Mouse (Mus musculus) bone marrow, adult 2 months (tissue): ENCODE results near the gene Fam214a. TPM values are rescaled to one million over a fixed set of nuclear protein-coding genes. Genes with fewer than 3 reads are reported as not detected.

Source experiments
- H3K27ac ChIP-seq: fragments of 200-500 bp; 2 replicates; pipeline ENCODE4 v1.5.1; 2012; ENCODE audit warnings: low read depth, mild to moderate bottlenecking, control low read depth, inconsistent platforms, low read length; ENCODE audit not compliant: control insufficient read depth, poor library complexity, insufficient read depth
- H3K4me1 ChIP-seq: fragments of 200-500 bp; 2 replicates; pipeline ENCODE4 v1.6.1; 2011; ENCODE audit warnings: low read length; ENCODE audit not compliant: control insufficient read depth, insufficient read depth
- H3K4me3 ChIP-seq: fragments of 200-500 bp; replicated peaks from 2 replicates; pipeline ENCODE3; 2011; ENCODE audit warnings: mild to moderate bottlenecking, low read depth, low read length, control low read depth; ENCODE audit not compliant: control insufficient read depth
- CTCF ChIP-seq: fragments of 200-500 bp; IDR thresholded peaks from 2 replicates; pipeline ENCODE4 v1.5.1; 2011; ENCODE audit warnings: low read length, control low read depth; ENCODE audit not compliant: control insufficient read depth, insufficient read depth
- POLR2A ChIP-seq: fragments of 200-500 bp; IDR thresholded peaks from 2 replicates; pipeline ENCODE4 v1.6.1; 2011; ENCODE audit warnings: low read depth, mild to moderate bottlenecking, control low read depth, low read length, borderline replicate concordance; ENCODE audit not compliant: control insufficient read depth
- WGBS: fragments of 180-500 bp; shearing (Covaris S2); methylation state at CpG from one replicate; pipeline ENCODE4 v1.1.7; 2018; 5-methylcytosine and 5-hydroxymethylcytosine counted together
- polyA plus RNA-seq: library from polyadenylated mRNA; stranded (reverse); fragments of >200 nt; gene quantifications from 2 replicates; pipeline ENCODE4 v1.2.4, GENCODE M21; 2011; ENCODE audit warnings: low replicate concordance; ENCODE audit not compliant: missing spikeins, insufficient read depth, insufficient read length

Gene Fam214a
- polyA plus RNA-seq, 1 experiment = 25.2 TPM

- TF ChIP-seq CTCF (0 out of 2 replicates have a peak, but pooled peaks have one; percentile 3), POLR2A (peak; percentile 44; the same call in 1 of the 2 replicates)
- Histone ChIP-seq H3K27ac (peak overlapping the region; percentile 97), H3K4me1 (no peaks in the 10 kb centered on the region; the same call in 1 of the 2 replicates), H3K4me3 (peak overlapping the region; percentile 79)
- WGBS = under 1% methylated on average over 87 of the region's 92 CpGs
Measured at GRCm38 (mm10) chr9:75071029-75071705, 118.5 kb downstream of the Fam214a start.

GRCm38 (mm10) chr9:75071706-75072192, 119.1 kb downstream of the Fam214a start:
- Histone ChIP-seq H3K4me1 (no peaks in the 10 kb centered on the region; the same call in 1 of the 2 replicates), H3K4me3 (peak overlapping the region; percentile 74), H3K27ac (peak overlapping the region; percentile 93)
- under 1% methylated on average over 29 of the region's 29 CpGs for WGBS
- TF ChIP-seq CTCF (no peak), POLR2A (no peak; the same call in 1 of the 2 replicates)

GRCm38 (mm10) chr9:75072361-75072760, 119.7 kb downstream of the Fam214a start:
- no peaks in the 10 kb centered on the region; the same call in 1 of the 2 replicates for H3K4me1 ChIP-seq
- no peak for TF ChIP-seq POLR2A
- no peak for TF ChIP-seq CTCF
- WGBS = 15% methylated on average over 3 of the region's 3 CpGs
- no peak overlapping the region for H3K4me3 ChIP-seq
- no peak overlapping the region for H3K27ac ChIP-seq

- no peaks in the 10 kb centered on the region for H3K4me1 ChIP-seq
- no peak overlapping the region for H3K4me3 ChIP-seq
- TF ChIP-seq CTCF (no peak), POLR2A (no peak)
- H3K27ac ChIP-seq = no peak overlapping the region
Measured at GRCm38 (mm10) chr9:75077191-75077590, 124.5 kb downstream of the Fam214a start.

Other genes with a start within 250 kb of the Fam214a start
- gene Onecut1, start 91.0 kb upstream of the Fam214a start, polyA plus RNA-seq = not detected in 2 replicates
- gene Arpp19, start 84.7 kb downstream of the Fam214a start, polyA plus RNA-seq = 144 and 189 TPM in 2 replicates
- gene Myo5a, start 118.1 kb downstream of the Fam214a start, polyA plus RNA-seq = 9.8 and 16.8 TPM in 2 replicates